Mouse (Mus musculus): Measurements from ENCODE around the gene Cds2.
"Not testable (repeated sequence)": the region's sequence is repeated elsewhere in the genome, so short reads cannot be mapped to it uniquely, and the experiment has no call there.

- TF ChIP-seq CTCF (IDR thresholded peaks at IDR 0.05; ENCODE audit: low read depth, low read length); POLR2A (IDR thresholded peaks at IDR 0.05; ENCODE audit: borderline replicate concordance, low read depth, low read length): not testable (repeated sequence)
These were observed 23.5 kb upstream of the Cds2 start for GRCm38 (mm10) chr2:132239434-132239833.

All from bone marrow macrophage, adult 2 months (primary cell).